Mouse (Mus musculus): ENCODE results near the gene Rab38. TPM values are rescaled to one million over a fixed set of nuclear protein-coding genes. Genes with fewer than 3 reads are reported as not detected.

Gene Rab38
- total RNA-seq (2021): under 1 TPM; 0.18 to 0.90 TPM
- long read RNA-seq, experiment 1, partial matches to known transcripts: 0 of 1 reads
- long read RNA-seq, experiment 1, other reads (novel, unspliced or antisense): 0 of 1 reads
- long read RNA-seq, experiment 2: 0 reads

DNA sequence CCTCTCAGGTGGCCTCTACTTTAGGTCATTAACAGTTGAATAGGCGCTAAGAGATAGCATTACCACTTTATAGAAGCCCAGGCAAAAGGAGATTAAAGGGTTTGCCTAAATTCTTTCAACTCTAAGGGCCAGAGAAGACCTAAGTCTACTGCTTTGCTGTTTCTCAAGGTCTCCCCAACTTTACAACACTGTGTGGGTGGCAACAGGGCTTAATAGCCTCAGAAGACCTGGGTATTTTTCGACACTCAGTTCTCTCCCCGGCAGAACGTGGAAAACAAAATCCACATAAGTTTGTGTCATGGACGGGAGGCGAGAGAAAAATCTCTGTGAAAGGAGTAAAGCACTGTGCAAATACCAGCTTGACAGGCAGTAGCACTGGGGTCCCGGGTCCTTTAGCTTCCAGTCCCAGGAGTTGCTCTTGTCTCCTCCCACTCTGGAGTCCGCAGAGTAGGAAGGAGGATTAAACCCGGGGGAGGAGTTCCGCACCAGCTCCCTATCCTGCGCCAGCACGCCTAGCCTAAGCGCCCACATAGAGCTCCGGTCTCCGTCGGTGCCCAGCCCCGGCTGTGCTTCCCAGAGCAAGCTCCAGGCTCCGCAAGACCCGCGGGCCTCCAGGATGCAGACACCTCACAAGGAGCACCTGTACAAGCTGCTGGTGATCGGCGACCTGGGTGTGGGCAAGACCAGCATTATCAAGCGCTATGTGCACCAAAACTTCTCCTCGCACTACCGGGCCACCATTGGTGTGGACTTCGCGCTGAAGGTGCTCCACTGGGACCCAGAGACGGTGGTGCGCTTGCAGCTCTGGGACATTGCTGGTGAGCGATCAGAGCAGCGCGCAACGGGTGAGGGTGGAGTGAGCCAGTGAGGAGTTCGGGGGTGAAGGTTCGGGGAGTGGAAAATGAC lies at the start of gene Rab38:
TSS of gene Rab38 (plus strand) at position 488 of the 906 bp plus-strand sequence.
- intact Hi-C loops (cut with DNase I; ENCODE audit: low total_unique reads): no loop called here
- DNase-seq: peak; percentile 54

DNA sequence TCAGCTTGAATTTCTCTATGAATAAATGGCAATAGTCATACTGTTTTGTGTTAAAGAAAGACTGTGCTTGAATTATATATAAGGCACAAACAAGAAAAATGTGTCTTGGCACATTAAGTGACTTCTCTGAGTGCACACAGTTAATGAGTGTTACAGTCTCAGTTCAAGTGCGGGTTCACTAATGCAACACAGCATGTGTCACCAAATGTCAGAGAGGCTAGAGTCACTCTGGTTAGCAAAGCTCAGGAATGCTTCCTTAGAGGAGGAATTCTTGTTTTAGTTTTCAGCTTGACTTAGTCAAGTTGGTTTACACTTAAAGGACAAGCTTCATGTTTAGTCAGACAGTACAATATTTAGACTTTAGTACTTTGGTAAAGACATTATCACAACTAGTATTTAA lies 35.5 kb upstream of the Rab38 start:
- intact Hi-C loops (cut with DNase I; ENCODE audit: low total_unique reads): no loop called here
- DNase-seq: no peak

DNA sequence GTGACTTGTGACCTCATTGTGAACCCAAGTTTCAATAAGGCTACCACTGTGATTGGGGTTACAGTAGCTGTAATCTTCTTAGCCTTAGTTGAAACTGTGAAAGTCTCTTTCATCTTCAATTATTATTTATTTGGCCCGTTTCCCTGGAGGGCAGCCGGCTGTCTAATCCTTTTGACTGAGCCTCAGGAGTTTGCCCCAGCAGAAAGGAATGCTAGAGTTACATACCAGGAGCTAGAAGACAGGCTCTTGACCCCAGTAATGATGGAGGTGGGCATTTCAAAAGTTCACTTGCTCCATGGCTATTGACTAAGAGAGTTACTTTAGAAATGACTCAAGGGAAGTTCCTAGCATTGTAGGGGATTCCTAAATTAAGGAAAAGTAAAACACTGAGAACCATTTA lies 34.3 kb upstream of the Rab38 start:
- no peak for DNase-seq
- intact Hi-C loops (cut with DNase I; ENCODE audit: low total_unique reads): no loop called here

DNA sequence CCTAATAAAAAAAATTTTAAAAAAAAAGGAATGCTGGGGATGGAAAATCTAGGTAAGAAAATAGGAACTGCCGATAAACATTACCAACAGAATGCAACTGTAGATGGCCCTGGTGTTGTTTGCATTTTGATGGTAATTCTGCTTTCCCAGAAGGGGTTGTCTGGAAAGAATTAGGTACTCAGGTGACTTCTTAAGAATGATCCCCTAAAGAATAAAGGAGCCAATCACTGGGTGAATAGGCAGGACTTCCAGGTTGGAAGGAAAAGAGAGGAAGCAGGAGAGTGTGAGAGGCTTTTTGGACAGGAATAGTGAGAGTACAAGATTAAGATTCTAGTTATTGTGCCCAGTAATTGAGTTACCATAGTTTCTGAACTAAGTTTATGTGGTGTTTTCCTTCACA lies 24.8 kb upstream of the Rab38 start:
- DNase-seq: no peak
- intact Hi-C loops (cut with DNase I; ENCODE audit: low total_unique reads): no loop called here

DNA sequence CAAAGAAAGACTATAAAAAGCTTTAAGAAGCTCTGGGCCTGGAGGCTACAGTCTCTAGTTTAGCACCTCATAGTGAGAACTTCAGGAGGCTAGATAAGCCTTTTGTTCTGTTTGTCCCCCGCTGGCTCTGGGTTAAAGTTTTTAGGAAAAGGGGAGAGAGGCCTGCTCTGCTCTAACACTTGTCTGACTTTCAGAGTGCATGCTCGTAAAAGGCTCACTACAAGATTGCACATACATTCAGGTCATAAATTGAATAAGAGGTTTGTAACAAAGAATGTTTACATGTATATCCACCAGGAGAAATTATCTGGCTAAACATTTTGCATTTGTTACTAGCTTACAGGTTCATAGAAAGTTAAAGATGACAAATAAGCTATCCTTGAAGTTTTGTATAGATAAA lies 23.6 kb upstream of the Rab38 start:
- intact Hi-C loops (cut with DNase I; ENCODE audit: low total_unique reads): no loop called here
- no peak for DNase-seq

DNA sequence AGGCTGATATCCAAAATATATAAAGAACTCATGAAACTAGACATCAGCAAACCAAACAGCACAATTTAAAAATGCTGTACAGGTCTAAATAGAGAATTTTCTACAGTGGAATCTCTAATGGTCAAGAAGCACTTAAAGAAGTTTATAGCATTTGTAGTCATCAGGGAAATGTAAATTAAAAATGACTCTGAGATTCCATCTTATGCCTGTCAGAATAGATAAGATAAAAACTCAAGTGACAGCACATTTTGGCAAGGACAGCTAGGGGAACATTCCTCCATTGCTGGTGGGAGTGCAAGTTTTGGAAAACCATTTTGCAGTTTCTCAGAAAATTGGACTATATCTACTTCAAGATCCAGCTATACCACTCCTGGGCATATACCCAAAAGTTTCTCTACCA lies 8.3 kb upstream of the Rab38 start:
- intact Hi-C loops (cut with DNase I; ENCODE audit: low total_unique reads): no loop called here

DNA sequence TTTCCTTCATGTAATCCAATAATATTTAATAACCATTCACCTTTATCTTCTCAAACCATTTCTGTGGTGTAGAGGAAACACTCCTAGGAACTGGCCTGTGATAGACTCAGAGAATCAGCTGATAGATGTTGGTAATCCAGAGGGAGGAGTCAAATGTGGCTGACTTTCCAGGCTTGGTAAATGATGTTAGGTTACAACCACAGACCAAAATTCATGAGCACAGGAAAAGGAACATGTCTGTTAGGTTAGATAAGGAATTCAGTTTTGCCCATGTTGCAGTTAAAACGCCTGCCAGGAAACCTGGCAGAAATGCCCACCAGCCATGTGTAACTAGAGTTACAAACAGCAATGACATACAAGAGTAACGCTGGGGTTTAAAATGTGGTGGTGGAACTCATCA lies 6.2 kb upstream of the Rab38 start:
- intact Hi-C loops (cut with DNase I; ENCODE audit: low total_unique reads): no loop called here
- DNase-seq: no peak

More for the DNA sequence above, 8.3 kb upstream of the Rab38 start:
- DNase-seq: no peak

DNA sequence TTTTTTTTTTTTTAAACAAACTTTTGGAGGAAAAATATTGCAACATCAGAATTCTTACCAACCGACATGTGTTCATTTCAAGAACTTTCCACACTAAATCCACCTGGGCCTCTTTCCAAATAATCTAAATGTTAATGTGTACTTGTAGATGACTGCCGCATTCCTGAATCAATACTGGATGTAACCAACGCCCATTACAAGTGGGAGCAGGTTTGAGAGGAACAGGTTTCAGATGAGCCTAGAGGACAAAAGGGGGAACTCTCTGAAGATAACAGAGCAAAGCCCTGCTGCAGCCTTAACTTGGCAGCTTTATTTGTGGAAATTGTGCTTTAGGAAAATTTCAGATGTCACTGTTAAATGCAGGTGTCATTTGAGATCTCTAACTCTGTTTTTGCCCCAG lies 4.3 kb upstream of the Rab38 start:
- intact Hi-C loops (cut with DNase I; ENCODE audit: low total_unique reads): no loop called here
- no peak for DNase-seq

DNA sequence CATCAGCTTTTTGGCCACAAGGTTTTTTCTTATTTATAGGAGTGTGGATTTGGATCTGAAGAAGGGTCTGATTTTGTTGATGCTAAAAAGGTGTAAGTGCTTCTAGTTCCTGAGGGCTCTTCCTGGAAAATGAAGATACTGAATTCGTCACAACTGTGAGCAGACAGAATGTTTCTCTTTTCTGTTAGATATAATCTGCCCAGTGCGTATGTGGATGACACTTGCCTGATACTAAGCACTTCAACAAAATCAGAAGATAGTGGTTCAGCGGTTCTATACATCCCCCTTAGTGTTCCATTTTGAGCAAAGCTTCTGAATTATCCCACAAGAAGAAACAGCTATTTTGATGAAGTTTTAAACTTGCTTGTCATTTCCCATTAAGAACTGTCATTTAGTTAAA lies 2.6 kb upstream of the Rab38 start:
- no peak for DNase-seq
- intact Hi-C loops (cut with DNase I; ENCODE audit: low total_unique reads): no loop called here

DNA sequence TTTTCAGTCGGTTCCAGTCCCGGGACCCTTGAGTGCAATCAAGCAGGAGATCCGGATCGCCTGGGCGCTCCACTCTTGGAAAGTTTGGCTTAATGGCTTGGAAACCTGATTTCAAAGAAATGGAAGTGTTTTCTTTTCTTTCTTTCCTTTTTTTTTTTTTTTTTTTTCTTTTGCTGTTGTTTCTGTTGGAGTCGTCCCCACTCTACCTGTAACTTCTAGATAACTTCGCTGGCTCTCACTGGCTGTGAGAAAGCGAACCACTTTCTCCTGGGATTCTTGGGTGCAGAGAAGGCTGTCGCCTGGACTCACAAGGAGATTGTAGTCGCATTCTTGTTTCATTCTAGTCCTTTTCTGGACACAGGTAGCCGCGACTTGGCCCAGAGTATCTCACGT lies 615 bp downstream of the Rab38 start:
- DNase-seq: no peak
- intact Hi-C loops (cut with DNase I; ENCODE audit: low total_unique reads): no loop called here

DNA sequence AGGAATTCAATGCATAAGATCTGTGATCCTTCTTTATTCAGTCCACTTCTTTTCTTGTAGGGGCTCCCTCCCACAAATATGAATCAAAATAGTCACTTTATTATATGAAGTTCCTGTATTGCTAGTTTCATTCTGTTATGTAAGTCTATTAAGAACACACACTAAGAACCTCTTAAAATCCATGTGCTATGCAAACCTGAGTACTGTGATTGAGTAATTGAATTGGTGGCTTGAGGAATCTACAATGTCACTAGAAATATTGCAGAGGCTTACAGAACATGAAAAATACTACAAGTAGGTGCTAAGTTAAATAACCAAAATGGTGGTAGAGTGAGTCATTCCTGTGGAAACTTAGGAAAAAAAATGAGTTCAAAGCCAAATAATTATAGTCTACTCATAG lies 10.2 kb downstream of the Rab38 start:
- intact Hi-C loops (cut with DNase I; ENCODE audit: low total_unique reads): no loop called here
- DNase-seq: no peak

DNA sequence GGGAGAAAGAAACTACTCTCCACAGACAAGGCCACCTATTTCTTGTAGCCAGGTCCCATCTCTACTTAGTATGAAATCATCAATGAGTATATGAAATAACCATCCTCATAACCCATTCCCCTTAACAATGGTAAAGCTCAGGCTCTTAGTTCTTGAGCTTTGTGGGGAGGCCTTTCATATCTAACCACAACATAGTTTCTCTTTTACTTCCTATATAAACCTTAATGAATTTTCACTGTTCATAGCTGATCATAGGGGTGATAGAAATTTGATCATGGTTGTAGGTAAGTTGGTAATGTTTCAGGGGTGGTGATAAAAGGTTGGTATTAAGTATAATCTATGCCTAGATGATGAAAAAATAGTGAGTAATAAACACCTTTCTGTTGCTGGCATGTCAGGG lies 12.6 kb downstream of the Rab38 start:
- intact Hi-C loops (cut with DNase I; ENCODE audit: low total_unique reads): no loop called here
- no peak for DNase-seq

DNA sequence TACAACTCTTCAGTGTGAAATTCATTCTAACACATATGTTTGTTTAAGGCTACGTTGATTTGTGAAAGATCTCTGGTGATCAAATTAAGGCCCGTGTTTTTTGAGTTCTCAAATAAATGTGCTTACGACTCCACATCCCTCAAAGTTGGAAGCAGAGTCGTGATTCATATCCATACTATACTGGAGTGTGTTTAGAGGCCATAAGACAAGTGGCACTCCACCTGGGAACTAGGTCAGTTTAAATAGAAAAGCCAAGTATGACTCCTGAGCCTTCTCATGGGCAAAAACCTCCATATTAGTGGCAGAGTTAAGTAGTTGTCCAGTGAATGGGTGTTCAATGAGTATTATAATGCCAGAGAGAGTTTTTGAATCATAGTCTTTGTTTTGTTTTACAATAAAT lies 13.4 kb downstream of the Rab38 start:
- no peak for DNase-seq
- intact Hi-C loops (cut with DNase I; ENCODE audit: low total_unique reads): no loop called here

DNA sequence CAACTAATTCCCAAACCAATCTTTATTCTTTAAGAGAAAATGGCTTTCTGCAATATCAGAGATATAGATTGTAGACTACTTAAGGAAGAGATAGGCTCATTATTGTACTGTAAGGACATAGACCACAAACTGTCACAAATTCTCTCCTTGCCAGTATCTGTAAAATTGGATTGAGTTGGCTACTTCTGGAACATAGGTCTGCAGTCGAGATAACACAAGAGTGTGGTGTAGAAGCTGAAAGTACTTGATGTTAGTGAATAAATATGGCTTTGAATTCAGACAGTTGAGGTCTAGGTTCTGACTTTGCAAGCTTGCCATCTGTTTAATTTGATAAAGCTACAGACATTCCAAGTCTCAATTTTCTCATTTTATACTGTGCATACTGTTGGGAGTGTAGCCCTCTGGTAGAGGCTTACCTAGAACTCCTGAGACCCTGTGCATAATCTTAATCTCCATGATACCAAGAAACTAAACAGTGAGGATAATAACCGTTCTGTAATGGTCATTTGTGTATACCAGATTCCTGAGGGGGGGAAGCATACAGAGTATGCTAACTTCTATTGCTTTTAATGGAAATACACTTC lies 15.3 kb downstream of the Rab38 start:
- intact Hi-C loops (cut with DNase I; ENCODE audit: low total_unique reads): no loop called here
- no peak for DNase-seq

DNA sequence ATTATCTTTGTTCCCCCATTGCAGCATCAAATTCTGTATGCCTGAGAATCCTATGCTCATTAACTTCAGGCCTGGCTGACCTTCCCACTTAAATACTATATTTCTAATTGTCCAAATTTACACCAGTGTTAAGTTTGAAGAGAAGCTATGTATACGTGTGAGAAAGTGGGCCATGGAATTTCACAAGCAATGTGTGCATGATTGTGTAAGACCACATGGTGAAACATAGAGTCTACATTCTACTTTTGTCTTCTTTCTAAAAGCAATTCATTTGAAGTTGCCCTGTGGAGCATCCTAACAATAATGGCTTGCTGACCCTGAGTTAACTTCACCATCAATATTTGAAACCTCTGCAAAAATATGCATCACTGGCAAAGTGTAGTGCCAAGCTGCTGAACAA lies 23.2 kb downstream of the Rab38 start:
- intact Hi-C loops (cut with DNase I; ENCODE audit: low total_unique reads): no loop called here
- DNase-seq: no peak

DNA sequence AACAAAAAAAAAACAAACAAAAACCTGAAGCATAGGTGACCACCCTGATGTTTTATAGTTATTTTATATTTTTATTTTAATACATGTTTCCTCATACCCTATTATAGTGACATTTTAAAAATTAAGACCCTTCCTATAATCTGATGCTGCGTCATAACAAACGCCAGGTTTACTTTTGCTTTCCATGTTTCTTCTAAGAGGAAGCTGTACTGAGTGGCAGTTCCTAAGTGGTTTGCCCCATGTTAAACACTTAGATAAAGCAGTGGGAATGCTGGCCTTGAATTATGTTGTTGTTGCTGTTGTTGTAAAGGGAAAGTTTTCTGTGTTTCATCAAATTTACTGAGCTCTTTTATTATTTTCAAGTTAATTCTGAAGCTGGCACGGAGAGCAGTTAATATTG lies 27.8 kb downstream of the Rab38 start:
- intact Hi-C loops (cut with DNase I; ENCODE audit: low total_unique reads): no loop called here
- DNase-seq: no peak

DNA sequence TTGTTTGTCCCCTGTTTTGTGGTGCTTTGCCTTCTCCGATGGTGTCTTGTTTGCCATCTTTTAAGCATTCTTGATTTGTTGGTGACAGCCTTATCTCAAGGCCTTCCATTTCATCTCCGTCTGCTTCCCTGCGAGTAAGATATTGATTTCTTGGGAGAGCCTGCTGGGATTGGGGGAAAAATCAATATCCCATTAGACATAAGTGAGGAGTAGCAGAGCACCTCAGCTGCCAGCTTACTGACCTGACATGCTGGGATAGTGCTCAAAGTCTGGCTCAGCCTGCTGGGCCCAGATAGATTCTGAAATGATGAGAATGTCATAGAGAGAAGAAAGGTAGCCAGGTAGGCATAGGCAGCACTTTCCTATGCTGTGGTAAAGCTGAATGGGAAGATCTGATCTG lies 37.7 kb downstream of the Rab38 start:
- no peak for DNase-seq
- intact Hi-C loops (cut with DNase I; ENCODE audit: low total_unique reads): no loop called here

DNA sequence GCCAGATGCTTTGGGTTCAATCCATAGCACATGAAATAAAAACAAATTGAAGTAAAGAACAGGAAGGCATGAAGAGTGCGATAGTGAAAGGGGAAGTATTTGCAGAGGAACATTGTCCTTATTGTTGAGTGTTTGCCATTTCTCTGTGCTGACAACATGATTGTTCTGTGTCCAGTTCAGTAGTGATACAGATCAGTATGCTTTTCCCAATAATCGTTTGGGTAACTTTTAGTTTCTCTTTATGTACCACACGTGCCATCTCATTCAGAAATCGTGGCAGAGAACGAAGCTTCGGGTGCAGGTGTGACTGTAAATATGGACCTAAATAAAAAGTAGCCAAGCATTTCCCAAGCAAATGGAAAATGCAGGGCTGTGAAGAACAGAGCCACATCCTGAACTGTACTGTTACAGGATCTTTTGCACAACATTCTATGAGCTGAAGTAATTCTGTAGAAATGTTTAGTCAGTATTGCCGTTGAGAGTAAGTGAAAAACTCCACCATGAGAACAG lies 52.1 kb downstream of the Rab38 start:
- no peak for DNase-seq
- intact Hi-C loops (cut with DNase I; ENCODE audit: low total_unique reads): no loop called here

DNA sequence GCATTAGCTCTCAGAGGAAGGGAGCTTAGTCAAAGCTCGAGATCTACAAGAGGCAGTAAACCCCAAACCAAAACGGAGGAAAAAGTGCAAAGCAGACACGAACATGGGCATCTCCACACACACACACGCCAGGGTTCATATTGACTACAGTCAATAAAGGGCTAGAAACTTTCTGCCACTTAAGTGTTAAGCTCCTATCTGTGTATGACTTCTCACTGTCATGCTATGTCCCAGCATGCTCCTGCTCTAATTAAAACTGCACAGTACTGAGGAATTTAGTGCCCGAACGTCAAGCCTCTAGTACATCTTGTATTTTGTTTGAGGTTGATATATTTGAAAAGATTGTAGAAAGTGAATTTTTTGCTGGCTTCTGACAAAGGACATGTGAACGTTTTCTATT lies 52.6 kb downstream of the Rab38 start:
- DNase-seq: no peak
- intact Hi-C loops (cut with DNase I; ENCODE audit: low total_unique reads): no loop called here

DNA sequence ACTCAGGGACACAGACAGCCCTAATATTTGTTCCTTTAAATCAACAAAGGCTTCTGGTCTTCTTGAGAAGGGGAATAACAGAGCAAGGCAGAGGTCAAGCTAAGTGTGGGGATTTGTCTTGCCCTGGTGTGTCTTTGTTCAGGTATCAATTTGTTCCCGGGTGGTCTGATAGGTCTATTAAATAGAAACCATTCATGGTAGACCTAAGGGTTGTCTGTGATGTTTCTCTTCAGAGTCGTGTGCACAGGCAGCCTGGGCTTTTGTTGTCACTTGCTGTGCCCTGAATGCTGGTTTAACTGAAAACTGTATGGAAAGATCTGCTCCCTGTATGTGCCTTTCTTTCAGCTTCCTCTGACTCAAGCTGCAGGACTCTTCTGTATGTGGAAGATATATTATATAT lies 60.9 kb downstream of the Rab38 start:
- DNase-seq: no peak
- intact Hi-C loops (cut with DNase I; ENCODE audit: low total_unique reads): no loop called here

DNA sequence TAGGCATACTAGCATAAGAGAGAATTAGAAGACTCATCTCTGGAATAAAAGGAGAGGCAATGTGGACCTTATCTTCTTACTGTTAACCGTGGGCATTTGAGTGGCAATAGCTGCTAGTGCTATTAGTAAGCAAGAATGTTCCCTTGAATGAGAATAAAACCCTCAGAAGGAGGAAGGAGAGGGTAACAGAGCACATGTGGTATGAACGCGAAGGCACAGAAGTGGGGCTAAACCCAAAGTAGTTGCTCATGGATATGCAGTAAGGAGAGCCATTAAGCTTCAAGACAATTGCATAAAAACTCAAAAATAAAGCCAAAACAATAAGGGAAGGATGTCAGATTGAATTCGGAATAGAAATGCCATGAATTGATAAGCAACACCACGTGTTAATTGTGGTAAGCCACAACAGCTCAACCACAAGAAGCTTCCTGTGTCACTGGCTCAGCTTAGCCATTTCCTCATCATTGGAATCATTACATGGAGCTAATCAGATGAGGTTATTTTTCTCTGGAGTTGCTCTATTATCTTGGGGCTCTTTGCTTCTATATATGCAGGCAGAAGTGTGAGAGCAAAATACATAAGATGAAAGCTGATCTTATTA lies 72.2 kb downstream of the Rab38 start:
- intact Hi-C loops (cut with DNase I; ENCODE audit: low total_unique reads): no loop called here
- no peak for DNase-seq

Measured in gastrocnemius, postnatal 14 days (tissue).